Mouse (Mus musculus) testis, adult 2 months (tissue): ENCODE data around the gene Insr.

ENCODE experiments used
- CTCF ChIP-seq: fragments of 200-500 bp; IDR thresholded peaks from 2 replicates; pipeline ENCODE4 v1.5.1; 2012; ENCODE audit warnings: low read depth, mild to moderate bottlenecking, inconsistent platforms, low read length, moderate library complexity; ENCODE audit not compliant: control insufficient read depth, insufficient read depth, insufficient replicate concordance
- POLR2A ChIP-seq: fragments of 200-500 bp; IDR thresholded peaks from 2 replicates; pipeline ENCODE4 v1.6.1; 2012; ENCODE audit warnings: low read depth, mild to moderate bottlenecking, inconsistent platforms, low read length, moderate library complexity; ENCODE audit not compliant: control insufficient read depth

DNA sequence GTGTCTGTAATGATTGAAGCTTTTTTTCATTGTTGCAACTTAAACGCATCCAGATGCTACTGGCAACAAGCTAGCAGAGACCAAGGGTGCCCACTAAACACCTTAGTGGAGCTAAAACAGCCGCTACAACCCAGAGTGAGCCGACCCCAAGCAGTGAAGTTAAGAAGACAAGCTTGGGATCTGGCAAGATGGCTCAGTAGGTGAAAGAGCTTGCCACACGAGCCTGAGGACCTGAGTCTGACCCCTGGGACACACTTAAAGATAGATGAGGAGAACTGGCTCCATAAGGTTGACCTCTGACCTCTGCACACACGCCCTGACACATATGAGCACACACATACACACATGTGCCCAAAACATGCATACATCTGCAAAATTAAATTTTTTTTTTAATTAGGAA is 4.2 kb downstream of the Insr start:
- TF ChIP-seq POLR2A (no peak), CTCF (no peak)
